Mouse (Mus musculus): ENCODE measurements around the gene Ccdc150.

Gene Ccdc150

DNA sequence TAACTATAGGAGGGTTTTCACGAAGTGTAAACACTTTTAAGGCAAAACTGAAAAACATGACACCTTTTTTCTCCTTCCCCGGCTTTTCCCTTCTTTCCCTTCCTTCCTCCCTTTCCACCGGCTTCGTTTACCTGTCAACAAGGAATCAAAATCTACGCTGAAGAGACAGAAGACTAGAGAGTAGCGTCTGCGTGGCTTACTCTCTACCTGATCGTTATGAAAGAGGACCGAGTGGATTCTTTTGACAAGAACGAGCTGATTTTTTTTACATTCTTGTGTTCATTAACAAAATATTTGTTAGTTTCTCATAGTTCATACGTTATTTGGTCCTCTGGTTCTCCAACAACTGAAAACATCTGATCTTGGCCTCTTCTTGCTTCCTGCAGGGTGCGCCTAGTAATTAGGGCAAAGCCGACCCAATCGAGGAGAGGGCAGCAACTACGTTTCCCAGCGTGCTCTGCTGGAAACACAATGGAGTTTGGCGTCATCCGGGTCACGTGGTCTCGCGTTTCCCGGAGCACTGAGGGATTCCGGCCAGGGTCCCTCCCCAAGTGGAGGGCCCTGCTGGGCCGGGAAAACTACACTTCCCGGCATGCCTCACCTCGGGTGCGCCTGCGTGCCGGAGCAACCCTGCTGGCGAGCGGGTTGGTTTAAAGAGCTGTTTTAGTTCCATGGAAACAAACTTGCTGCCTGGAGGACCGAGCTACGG, at the start of gene Ccdc150:
Ccdc150 (plus strand) TSS at position 526 of the 709 bp plus-strand sequence.
- DNase-seq (ENCODE audit: low spot score in 2 of 2), result peak; percentile 75 to 76

DNA sequence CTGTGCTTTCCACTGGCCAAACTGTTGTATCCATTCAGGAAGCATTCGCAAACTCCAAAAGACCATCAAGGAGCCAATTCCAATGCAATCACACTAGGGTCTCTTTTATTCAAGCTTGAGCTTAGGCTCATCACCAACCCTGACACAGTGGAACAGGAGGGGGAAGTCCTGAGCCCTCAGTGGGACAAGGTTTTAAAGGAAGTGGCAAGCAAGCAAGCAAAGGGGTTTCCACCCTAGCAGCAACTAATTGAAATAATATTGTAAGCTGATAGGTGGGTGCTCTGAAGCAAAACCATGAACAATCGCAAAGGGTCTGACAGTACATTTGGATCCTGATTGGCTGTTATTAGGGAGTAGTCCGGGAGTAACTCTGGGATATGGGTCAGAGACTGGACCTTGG, 30.2 kb upstream of the Ccdc150 start:
- DNase-seq (ENCODE audit: low spot score in 2 of 2), result no peak

- DNase-seq (ENCODE audit: low spot score in 2 of 2), result no peak
Measured at GRCm38 (mm10) chr1:54242722-54243121, 7.8 kb upstream of the Ccdc150 start.

- DNase-seq (ENCODE audit: low spot score in 2 of 2), result no peak
Measured at GRCm38 (mm10) chr1:54275552-54275951, 25.1 kb downstream of the Ccdc150 start.

DNA sequence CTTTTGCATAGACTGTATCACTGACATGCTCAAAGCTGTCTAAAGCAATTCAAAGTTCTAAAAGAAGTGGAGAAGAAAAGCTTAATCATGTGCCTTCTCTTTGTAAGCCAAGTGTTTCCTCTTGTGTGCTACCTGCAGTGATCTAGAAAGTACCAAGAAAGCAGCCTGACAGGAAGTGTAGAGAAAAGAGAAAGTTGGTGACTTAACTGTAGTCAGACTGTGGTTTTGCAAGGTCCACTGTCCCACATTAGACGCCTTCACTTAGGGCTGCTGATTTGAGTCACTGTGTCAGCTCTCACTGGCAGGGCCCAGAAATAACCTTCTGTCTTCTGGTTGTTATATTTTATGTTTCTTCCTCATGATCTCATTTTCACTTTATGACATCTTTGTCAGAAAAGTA, 29.1 kb downstream of the Ccdc150 start:
- no peak for DNase-seq (ENCODE audit: low spot score in 2 of 2)

- DNase-seq (ENCODE audit: low spot score in 2 of 2), result no peak
Measured at GRCm38 (mm10) chr1:54280651-54281050, 30.2 kb downstream of the Ccdc150 start.

GRCm38 (mm10) chr1:54306404-54306803, 55.9 kb downstream of the Ccdc150 start:
- no peak for DNase-seq (ENCODE audit: low spot score in 2 of 2)

DNA sequence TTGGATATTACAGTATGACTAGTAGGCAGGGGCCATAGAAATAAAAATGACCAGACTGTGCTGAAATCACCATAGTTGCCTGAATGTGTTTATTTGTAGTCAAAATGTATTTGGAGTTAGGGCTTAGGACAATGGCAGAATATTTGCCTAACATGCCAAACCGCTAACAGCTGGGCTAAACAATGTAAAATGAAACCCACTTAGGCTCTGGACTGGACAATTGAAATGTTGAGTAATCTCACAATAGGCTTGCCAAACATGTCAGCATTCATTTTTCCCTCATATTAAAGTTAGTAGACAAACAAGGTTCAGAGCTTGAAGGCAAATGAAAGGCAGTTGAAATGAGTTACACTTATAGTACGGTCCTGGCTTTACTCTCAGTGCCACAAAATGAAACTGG, 76.2 kb downstream of the Ccdc150 start:
- DNase-seq (ENCODE audit: low spot score in 2 of 2), result no peak

GRCm38 (mm10) chr1:54327876-54328545, 77.5 kb downstream of the Ccdc150 start:
- no peak for DNase-seq (ENCODE audit: low spot score in 2 of 2)

DNA sequence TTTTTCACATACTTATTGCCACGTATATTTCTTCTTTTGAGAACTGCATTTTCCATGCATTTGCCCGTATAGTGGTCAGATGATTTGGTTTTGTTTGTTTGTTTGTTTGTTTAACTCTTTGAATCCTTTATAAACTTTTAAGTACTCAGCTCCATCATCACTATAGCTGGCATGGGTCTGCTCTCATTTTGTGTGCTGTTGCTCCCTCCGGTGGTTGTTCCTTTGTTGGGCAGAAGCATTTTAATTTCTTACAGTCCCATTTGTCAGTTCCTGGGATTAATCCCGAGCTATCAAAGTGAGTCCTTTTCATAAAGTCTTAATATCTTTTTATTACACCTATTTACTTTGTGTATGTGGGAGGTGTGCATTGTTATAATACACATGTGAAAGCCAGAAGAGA, 82.5 kb downstream of the Ccdc150 start:
- DNase-seq (ENCODE audit: low spot score in 2 of 2), result no peak

DNA sequence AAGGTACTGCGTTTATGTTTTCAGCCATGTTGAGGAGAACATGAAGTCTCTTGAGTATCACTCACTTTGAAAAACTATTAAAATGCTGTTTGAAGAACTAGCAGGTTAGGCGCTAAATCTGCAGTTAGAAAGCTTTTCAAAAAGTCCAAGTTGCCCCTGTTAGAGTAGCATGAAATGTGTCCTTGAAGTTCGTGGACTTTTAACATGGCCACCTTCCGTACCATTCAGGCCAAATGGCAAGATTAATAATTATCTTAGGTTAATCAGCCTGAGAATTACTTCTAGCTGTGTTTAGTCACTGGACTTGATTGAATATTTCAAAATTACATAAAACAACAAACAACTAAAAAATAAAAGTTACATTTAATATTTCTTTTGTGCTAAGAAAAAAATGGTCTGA, 104.3 kb downstream of the Ccdc150 start:
- DNase-seq (ENCODE audit: low spot score in 2 of 2), result no peak

GRCm38 (mm10) chr1:54355485-54355884, 105.0 kb downstream of the Ccdc150 start:
- DNase-seq (ENCODE audit: low spot score in 2 of 2), result no peak

DNA sequence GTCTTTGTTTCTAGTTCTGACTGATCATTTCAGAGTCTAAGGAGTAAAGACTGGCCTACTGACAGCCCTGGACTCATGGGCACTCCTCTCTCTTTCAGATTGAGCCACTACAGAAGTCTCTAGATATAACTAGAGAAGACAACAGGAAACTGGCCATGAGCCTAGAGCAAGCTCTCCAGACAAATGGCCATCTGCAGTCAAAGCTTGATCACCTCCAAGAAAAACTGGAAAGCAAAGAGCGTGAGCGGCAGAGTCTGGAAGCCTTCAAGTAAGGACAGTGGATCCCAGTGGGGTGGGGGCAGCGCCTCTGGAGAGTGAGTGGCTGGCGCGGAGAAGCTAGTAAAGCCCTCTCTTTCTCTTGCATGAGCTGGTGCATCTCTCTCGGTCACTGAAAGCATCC, 106.1 kb downstream of the Ccdc150 start:
- no peak for DNase-seq (ENCODE audit: low spot score in 2 of 2)

- DNase-seq (ENCODE audit: low spot score in 2 of 2), result no peak
Measured at GRCm38 (mm10) chr1:54377506-54378051, 127.1 kb downstream of the Ccdc150 start.

DNA sequence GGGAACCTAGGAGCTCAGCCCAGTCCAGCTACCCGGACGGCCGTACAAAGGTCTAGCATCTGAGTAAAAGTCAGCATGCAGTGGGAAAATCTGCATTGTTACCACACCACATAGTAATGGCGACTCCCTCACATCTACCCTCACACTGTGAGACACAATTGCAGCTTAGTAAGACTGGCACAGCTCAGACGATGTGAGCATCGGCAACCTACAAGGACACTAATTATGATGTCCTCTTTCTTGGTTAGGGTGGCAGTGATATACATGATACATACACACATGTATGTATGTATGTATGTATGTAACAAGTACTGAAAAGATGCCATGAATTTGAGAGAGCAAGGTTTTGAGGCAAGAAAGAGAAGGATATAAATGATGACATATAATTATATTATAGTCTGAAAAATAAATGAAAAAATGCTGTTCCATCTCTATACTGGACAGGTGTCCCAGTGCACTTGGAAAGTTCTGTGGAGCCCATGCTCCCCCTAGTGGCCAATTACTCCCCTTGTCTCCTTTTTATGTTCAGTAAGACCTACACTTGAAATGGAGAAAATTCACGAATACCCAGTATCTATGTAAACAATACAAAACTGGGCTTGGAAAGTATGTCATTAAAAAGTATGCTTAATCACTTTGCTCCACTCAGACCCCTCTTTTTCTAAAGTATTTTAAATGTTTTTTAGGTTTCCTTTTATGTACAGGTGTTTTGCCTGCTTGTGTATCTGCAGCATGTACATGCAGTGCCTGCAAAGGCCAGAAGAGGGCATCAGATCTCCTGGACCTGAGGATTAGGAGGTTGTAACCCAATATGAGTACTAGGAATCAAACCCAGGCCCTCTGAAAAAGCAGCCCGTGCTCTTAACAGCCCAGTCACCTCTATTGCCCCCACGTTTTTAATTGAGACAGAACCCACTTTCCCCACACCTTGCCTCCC, 130.8 kb downstream of the Ccdc150 start:
- peak; percentile 5 to 32 for DNase-seq (ENCODE audit: low spot score in 2 of 2)

DNA sequence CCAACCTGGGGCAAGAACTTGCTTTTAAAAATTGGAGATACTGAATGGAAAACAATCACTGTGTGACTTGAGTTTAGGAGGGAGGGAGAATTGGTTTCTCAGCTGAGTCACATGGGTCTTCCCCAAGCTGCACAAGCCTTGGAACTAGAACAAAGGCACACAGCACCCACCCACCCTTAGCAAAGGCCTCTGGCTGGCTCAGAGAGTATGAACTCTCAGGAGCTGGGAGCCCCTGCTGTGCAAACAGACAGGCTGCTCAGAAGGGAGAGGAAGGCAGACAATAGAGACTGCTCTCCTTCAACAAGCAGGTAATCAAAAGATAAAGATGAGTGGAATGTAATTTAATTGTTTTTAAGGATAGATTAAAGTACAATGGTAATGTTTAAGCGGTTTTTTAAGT, 133.7 kb downstream of the Ccdc150 start:
- no peak for DNase-seq (ENCODE audit: low spot score in 2 of 2)

DNA sequence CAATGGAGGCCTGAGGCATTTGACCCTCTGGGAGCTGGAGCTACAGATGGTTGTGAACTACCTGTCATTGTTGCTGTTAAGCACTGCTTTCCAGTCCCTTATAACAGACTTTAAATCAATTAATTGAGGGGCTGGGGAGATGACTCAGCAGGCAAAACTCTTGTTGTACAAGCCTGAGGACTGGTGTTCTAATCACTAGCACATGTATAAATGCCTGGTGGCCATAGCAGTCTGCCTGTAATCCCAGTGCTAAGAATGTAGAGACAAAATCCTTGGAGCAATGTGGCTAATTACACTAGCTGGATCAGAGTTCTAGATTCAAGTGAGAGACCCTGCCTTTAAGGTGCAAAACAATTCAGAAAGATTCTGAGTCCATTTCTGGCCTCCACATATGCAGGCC, 152.3 kb downstream of the Ccdc150 start:
- DNase-seq (ENCODE audit: low spot score in 2 of 2), result no peak
